Mouse (Mus musculus): ENCODE measurements at regions not wholly inside any gene's neighbourhood (a gene's known extent, or its start where the extent isn't known, plus 50 kb on each side); places are given as distances from the start of the nearest gene placed in this dataset.

DNA sequence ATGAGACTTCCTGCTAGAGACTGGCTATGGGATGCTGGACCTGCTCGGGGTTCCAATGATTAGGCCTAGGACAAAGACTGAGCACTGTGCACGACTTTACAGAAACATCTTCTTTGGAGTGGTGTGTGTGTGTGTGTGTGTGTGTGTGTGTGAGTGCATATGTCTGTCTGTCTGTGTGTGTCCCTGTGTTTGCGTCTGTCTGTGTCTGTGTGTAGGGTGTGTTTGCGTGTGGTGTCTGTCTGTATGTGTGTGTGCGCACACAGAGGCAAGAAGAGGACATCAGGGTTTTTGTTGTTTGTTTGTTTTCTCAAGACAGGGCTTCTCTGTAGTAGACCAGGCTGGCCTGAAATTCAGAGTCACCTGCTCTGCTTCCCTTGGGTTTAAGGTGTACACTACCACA, 51.9 kb upstream of the Slco4a1 start:
- Histone ChIP-seq H3K4me3 (ENCODE audit: low read depth, low read length) (no peak overlapping the region), H3K4me2 (ENCODE audit: low read depth) (no peak overlapping the region), H3K27ac (ENCODE audit: low read depth, low read length) (no peak overlapping the region), H3K9ac (no peak overlapping the region), H3K9me3 (ENCODE audit: low read length) (no peaks in the 10 kb centered on the region), H3K27me3 (ENCODE audit: insufficient read depth, low read length) (no peaks in the 10 kb centered on the region), H3K36me3 (ENCODE audit: insufficient read depth) (no peaks in the 10 kb centered on the region), H3K4me1 (ENCODE audit: insufficient read depth) (no peaks in the 10 kb centered on the region)
- 88% methylated on average over 5 of the region's 5 CpGs for WGBS
- DNase-seq, result no peak
- no peak for ATAC-seq
- TF ChIP-seq CTCF (IDR thresholded peaks at IDR 0.05; ENCODE audit: low read depth), result no peak

- DNase-seq, result no peak
- 62% methylated on average over 8 of the region's 8 CpGs for WGBS
- TF ChIP-seq CTCF (IDR thresholded peaks at IDR 0.05; ENCODE audit: low read depth), result no peak
- Histone ChIP-seq H3K27me3 (ENCODE audit: insufficient read depth, low read length) (no peaks in the 10 kb centered on the region), H3K4me2 (ENCODE audit: low read depth) (no peak overlapping the region), H3K4me3 (ENCODE audit: low read depth, low read length) (no peak overlapping the region), H3K9me3 (ENCODE audit: low read length) (no peaks in the 10 kb centered on the region), H3K36me3 (ENCODE audit: insufficient read depth) (no peaks in the 10 kb centered on the region), H3K9ac (no peak overlapping the region), H3K4me1 (ENCODE audit: insufficient read depth) (no peaks in the 10 kb centered on the region), H3K27ac (ENCODE audit: low read depth, low read length) (no peak overlapping the region)
- no peak for ATAC-seq
Observed at GRCm38 (mm10) chr2:180403621-180404020, 52.4 kb upstream of the Slco4a1 start.

- no peak for DNase-seq
- no peak for ATAC-seq
- WGBS, result 83% methylated on average over 9 of the region's 9 CpGs
- no peak overlapping the region for H3K27ac ChIP-seq (ENCODE audit: low read depth, low read length)
- H3K4me2 ChIP-seq (ENCODE audit: low read depth), result no peak overlapping the region
- H3K9me3 ChIP-seq (ENCODE audit: low read length), result no peaks in the 10 kb centered on the region
- H3K4me3 ChIP-seq (ENCODE audit: low read depth, low read length), result no peak overlapping the region
- H3K36me3 ChIP-seq (ENCODE audit: insufficient read depth), result no peaks in the 10 kb centered on the region
- TF ChIP-seq CTCF (IDR thresholded peaks at IDR 0.05; ENCODE audit: low read depth), result no peak
- H3K9ac ChIP-seq, result no peak overlapping the region
- H3K4me1 ChIP-seq (ENCODE audit: insufficient read depth), result no peaks in the 10 kb centered on the region
- H3K27me3 ChIP-seq (ENCODE audit: insufficient read depth, low read length), result no peaks in the 10 kb centered on the region
Observed at GRCm38 (mm10) chr2:180402851-180403459, 53.1 kb upstream of the Slco4a1 start.

DNA sequence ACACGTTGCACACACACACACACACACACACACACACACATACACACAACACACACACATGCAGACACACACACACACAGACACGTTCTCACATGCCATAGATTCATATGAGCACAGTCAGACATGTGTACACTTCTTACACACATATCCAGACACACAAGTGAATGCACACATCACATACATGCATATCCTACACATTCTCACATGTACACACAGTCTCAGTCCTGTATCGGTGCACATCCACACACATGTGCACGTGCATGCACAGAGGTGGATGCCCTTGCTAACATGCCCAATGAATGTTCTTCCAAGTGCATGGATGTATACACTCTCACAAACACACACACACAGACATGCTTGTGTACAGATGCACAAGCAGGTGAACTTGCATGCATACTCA, 53.6 kb upstream of the Slco4a1 start:
- WGBS, result 90% methylated on average over 4 of the region's 4 CpGs
- H3K9ac ChIP-seq, result no peak overlapping the region
- no peak overlapping the region for H3K4me3 ChIP-seq (ENCODE audit: low read depth, low read length)
- DNase-seq, result no peak
- H3K4me1 ChIP-seq (ENCODE audit: insufficient read depth), result no peaks in the 10 kb centered on the region
- H3K36me3 ChIP-seq (ENCODE audit: insufficient read depth), result no peaks in the 10 kb centered on the region
- ATAC-seq, result no peak
- H3K9me3 ChIP-seq (ENCODE audit: low read length), result no peaks in the 10 kb centered on the region
- no peak overlapping the region for H3K27ac ChIP-seq (ENCODE audit: low read depth, low read length)
- no peak overlapping the region for H3K4me2 ChIP-seq (ENCODE audit: low read depth)
- no peaks in the 10 kb centered on the region for H3K27me3 ChIP-seq (ENCODE audit: insufficient read depth, low read length)
- TF ChIP-seq CTCF (IDR thresholded peaks at IDR 0.05; ENCODE audit: low read depth), result no peak

GRCm38 (mm10) chr2:180401409-180402391, 54.3 kb upstream of the Slco4a1 start:
- Histone ChIP-seq H3K36me3 (ENCODE audit: insufficient read depth) (no peaks in the 10 kb centered on the region), H3K9me3 (ENCODE audit: low read length) (no peaks in the 10 kb centered on the region), H3K9ac (no peak overlapping the region), H3K4me2 (ENCODE audit: low read depth) (no peak overlapping the region), H3K4me3 (ENCODE audit: low read depth, low read length) (no peak overlapping the region), H3K27ac (ENCODE audit: low read depth, low read length) (no peak overlapping the region), H3K4me1 (ENCODE audit: insufficient read depth) (no peaks in the 10 kb centered on the region), H3K27me3 (ENCODE audit: insufficient read depth, low read length) (no peaks in the 10 kb centered on the region)
- ATAC-seq (no peak), DNase-seq (no peak)
- no peak for TF ChIP-seq CTCF (IDR thresholded peaks at IDR 0.05; ENCODE audit: low read depth)
- WGBS, result 88% methylated on average over 8 of the region's 8 CpGs

DNA sequence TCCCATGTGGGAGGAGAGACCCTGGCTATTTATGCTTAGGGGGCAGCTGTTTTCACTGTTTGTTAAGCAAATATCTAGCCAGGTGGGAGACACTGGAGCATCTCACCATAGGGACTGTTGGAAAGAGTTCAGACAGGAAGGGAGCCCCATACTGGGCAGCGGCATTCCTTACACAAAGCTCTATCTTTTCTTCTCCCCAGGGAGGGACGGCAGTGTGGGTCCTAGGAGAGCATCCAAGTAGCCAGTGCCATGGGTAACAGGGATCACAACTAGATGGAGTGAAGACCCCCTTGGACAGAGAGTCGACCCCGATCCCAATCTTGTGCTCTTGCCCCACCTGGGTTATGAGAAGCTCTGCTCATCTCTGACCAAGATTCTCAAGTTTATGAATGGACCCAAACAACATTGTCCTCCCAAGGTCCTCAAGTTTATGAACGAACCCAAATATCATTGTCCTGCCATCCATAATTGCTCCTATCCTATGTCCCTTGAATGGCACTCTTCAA, 55.5 kb upstream of the Slco4a1 start:
- H3K27me3 ChIP-seq (ENCODE audit: insufficient read depth, low read length), result no peaks in the 10 kb centered on the region
- no peak for TF ChIP-seq CTCF (IDR thresholded peaks at IDR 0.05; ENCODE audit: low read depth)
- no peaks in the 10 kb centered on the region for H3K9me3 ChIP-seq (ENCODE audit: low read length)
- H3K36me3 ChIP-seq (ENCODE audit: insufficient read depth), result no peaks in the 10 kb centered on the region
- DNase-seq (no peak), ATAC-seq (no peak)
- 85% methylated on average over 5 of the region's 5 CpGs for WGBS
- H3K27ac ChIP-seq (ENCODE audit: low read depth, low read length), result no peak overlapping the region
- H3K4me1 ChIP-seq (ENCODE audit: insufficient read depth), result no peaks in the 10 kb centered on the region
- H3K4me2 ChIP-seq (ENCODE audit: low read depth), result no peak overlapping the region
- no peak overlapping the region for H3K9ac ChIP-seq
- H3K4me3 ChIP-seq (ENCODE audit: low read depth, low read length), result no peak overlapping the region
